Mouse (Mus musculus): ENCODE data around the gene Bpifa3. TPM values are rescaled to one million over a fixed set of nuclear protein-coding genes. Genes with fewer than 3 reads are reported as not detected.
"Not testable (repeated sequence)": the region's sequence is repeated elsewhere in the genome, so short reads cannot be mapped to it uniquely, and the experiment has no call there.

The Bpifa3 gene
- polyA plus RNA-seq, 1 experiment from 2014 or later, result not detected

GRCm38 (mm10) chr2:154169172-154169571 lies 39.0 kb downstream of the Bpifa3 start:
- WGBS, result 48% methylated on average over 3 of the region's 3 CpGs
- Histone ChIP-seq H3K27me3 (ENCODE audit: control insufficient read depth, insufficient read depth, low read length) (no peaks in the 10 kb centered on the region), H3K9ac (replicated peaks; ENCODE audit: low read depth, low read length) (no peak overlapping the region), H3K36me3 (ENCODE audit: control insufficient read depth, insufficient read depth, low read length) (no peaks in the 10 kb centered on the region), H3K4me1 (ENCODE audit: control insufficient read depth, insufficient read depth, low read length) (no peaks in the 10 kb centered on the region), H3K9me3 (ENCODE audit: control insufficient read depth, low read depth, low read length) (no peaks in the 10 kb centered on the region), H3K4me3 (ENCODE audit: low read depth, low read length) (no peak overlapping the region), H3K4me2 (replicated peaks; ENCODE audit: low read depth, low read length) (no peak overlapping the region), H3K27ac (ENCODE audit: low read length) (no peak overlapping the region)
- no peak for ATAC-seq (ENCODE audit: insufficient number of reproducible peaks, insufficient read depth, low FRiP score, low read depth)

DNA sequence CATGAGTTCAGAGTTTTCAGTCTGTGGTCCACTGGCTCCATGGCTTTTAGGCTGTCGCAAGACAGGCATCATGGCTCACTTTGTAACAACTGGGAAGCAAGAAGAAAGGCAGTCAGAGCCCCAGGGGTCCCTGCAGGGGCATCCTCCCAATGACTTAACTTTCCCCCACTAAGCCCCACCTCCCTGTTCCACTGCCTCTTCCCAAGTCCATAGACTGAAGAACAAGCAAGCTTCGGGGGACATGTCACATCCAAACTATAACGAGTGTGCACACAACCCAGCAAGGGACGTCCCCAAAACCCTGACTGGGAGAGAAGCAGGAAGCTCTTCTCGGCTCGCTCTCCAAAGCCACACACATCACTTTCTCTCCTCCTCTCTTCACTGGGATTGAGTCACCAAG lies 41.5 kb downstream of the Bpifa3 start:
- Histone ChIP-seq H3K4me1 (ENCODE audit: control insufficient read depth, insufficient read depth, low read length) (no peaks in the 10 kb centered on the region), H3K4me2 (replicated peaks; ENCODE audit: low read depth, low read length) (no peak overlapping the region), H3K9ac (replicated peaks; ENCODE audit: low read depth, low read length) (no peak overlapping the region), H3K27me3 (ENCODE audit: control insufficient read depth, insufficient read depth, low read length) (no peaks in the 10 kb centered on the region), H3K9me3 (ENCODE audit: control insufficient read depth, low read depth, low read length) (no peaks in the 10 kb centered on the region), H3K27ac (ENCODE audit: low read length) (no peak overlapping the region), H3K36me3 (ENCODE audit: control insufficient read depth, insufficient read depth, low read length) (no peaks in the 10 kb centered on the region), H3K4me3 (ENCODE audit: low read depth, low read length) (no peak overlapping the region)
- ATAC-seq (ENCODE audit: insufficient number of reproducible peaks, insufficient read depth, low FRiP score, low read depth), result no peak
- WGBS, result 79% methylated on average over 6 of the region's 6 CpGs

GRCm38 (mm10) chr2:154173313-154173712 lies 43.2 kb downstream of the Bpifa3 start:
- Histone ChIP-seq H3K27ac (ENCODE audit: low read length) (no peak overlapping the region), H3K4me3 (ENCODE audit: low read depth, low read length) (no peak overlapping the region), H3K4me2 (replicated peaks; ENCODE audit: low read depth, low read length) (no peak overlapping the region), H3K4me1 (ENCODE audit: control insufficient read depth, insufficient read depth, low read length) (no peaks in the 10 kb centered on the region), H3K9me3 (ENCODE audit: control insufficient read depth, low read depth, low read length) (no peaks in the 10 kb centered on the region), H3K27me3 (ENCODE audit: control insufficient read depth, insufficient read depth, low read length) (no peaks in the 10 kb centered on the region), H3K9ac (replicated peaks; ENCODE audit: low read depth, low read length) (no peak overlapping the region), H3K36me3 (ENCODE audit: control insufficient read depth, insufficient read depth, low read length) (no peaks in the 10 kb centered on the region)
- WGBS, result 33% methylated on average over 1 of the region's 1 CpGs
- no peak for ATAC-seq (ENCODE audit: insufficient number of reproducible peaks, insufficient read depth, low FRiP score, low read depth)

DNA sequence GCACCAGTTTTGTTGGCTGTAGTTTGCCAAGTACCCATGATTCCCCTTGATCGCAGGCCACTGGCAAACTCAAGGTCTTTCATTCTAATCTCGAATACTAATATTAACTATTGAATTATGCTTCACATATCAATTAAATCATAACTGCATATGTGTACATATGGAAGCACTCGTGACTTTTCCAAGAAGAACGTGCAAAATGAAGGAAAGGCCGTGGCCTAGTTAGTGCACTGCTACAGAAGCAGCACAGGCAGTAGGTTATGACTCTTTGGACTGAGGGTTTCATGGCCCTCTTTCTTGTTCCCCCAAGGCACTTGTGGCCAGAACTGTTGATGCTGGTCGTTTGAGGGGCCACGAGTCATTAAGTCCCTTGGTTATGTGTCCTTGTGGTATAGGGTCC lies 51.8 kb downstream of the Bpifa3 start:
- not testable (repeated sequence) for H3K9ac ChIP-seq (replicated peaks; ENCODE audit: low read depth, low read length); H3K4me2 ChIP-seq (replicated peaks; ENCODE audit: low read depth, low read length); ATAC-seq (ENCODE audit: insufficient number of reproducible peaks, insufficient read depth, low FRiP score, low read depth); H3K4me3 ChIP-seq (ENCODE audit: low read depth, low read length); H3K9me3 ChIP-seq (ENCODE audit: control insufficient read depth, low read depth, low read length); H3K27me3 ChIP-seq (ENCODE audit: control insufficient read depth, insufficient read depth, low read length); H3K36me3 ChIP-seq (ENCODE audit: control insufficient read depth, insufficient read depth, low read length); H3K27ac ChIP-seq (ENCODE audit: low read length); H3K4me1 ChIP-seq (ENCODE audit: control insufficient read depth, insufficient read depth, low read length)
- WGBS, result 81% methylated on average over 7 of the region's 7 CpGs

DNA sequence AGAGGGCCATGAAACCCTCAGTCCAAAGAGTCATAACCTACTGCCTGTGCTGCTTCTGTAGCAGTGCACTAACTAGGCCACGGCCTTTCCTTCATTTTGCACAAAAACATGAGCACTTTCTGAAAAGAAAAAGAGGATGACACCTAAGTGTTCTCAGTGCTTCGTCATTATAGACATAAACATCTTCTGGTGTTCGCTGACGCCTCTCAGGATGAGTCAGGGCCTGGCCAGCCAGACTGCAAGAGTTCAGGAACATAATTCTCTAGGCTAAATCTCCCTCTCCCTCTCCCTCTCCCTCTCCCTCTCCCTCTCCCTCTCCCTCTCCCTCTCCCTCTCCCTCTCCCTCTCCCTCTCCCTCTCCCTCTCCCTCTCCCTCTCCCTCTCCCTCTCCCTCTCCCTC lies 52.9 kb downstream of the Bpifa3 start:
- not testable (repeated sequence) for H3K4me3 ChIP-seq (ENCODE audit: low read depth, low read length); H3K4me1 ChIP-seq (ENCODE audit: control insufficient read depth, insufficient read depth, low read length); H3K4me2 ChIP-seq (replicated peaks; ENCODE audit: low read depth, low read length); H3K36me3 ChIP-seq (ENCODE audit: control insufficient read depth, insufficient read depth, low read length); H3K27ac ChIP-seq (ENCODE audit: low read length); H3K27me3 ChIP-seq (ENCODE audit: control insufficient read depth, insufficient read depth, low read length); ATAC-seq (ENCODE audit: insufficient number of reproducible peaks, insufficient read depth, low FRiP score, low read depth); H3K9ac ChIP-seq (replicated peaks; ENCODE audit: low read depth, low read length); H3K9me3 ChIP-seq (ENCODE audit: control insufficient read depth, low read depth, low read length)
- 51% methylated on average over 4 of the region's 4 CpGs for WGBS

DNA sequence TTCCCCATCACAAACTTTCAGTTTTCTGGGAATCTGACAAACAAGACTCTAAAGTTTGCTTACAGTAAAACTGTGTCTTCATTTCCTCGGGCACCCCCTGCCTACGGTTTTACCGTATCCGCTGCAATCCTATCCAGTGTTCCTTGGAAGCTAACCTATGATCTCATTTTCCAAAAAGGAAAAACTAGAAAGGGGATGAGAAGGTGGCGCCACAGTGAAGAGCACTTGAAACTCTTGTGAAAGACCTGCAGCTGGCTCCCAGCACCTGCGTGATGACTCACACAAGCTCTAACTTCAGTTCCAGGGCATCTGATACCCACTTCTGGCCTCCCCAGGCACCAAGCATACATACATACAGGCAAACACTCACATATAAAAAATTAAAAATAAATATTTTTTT lies 55.2 kb downstream of the Bpifa3 start:
- H3K36me3 ChIP-seq (ENCODE audit: control insufficient read depth, insufficient read depth, low read length), result no peaks in the 10 kb centered on the region
- H3K4me2 ChIP-seq (replicated peaks; ENCODE audit: low read depth, low read length), result no peak overlapping the region
- no peak for ATAC-seq (ENCODE audit: insufficient number of reproducible peaks, insufficient read depth, low FRiP score, low read depth)
- WGBS, result 87% methylated on average over 6 of the region's 6 CpGs
- H3K27me3 ChIP-seq (ENCODE audit: control insufficient read depth, insufficient read depth, low read length), result no peaks in the 10 kb centered on the region
- H3K9me3 ChIP-seq (ENCODE audit: control insufficient read depth, low read depth, low read length), result no peaks in the 10 kb centered on the region
- no peaks in the 10 kb centered on the region for H3K4me1 ChIP-seq (ENCODE audit: control insufficient read depth, insufficient read depth, low read length)
- no peak overlapping the region for H3K27ac ChIP-seq (ENCODE audit: low read length)
- H3K4me3 ChIP-seq (ENCODE audit: low read depth, low read length), result no peak overlapping the region
- H3K9ac ChIP-seq (replicated peaks; ENCODE audit: low read depth, low read length), result no peak overlapping the region

DNA sequence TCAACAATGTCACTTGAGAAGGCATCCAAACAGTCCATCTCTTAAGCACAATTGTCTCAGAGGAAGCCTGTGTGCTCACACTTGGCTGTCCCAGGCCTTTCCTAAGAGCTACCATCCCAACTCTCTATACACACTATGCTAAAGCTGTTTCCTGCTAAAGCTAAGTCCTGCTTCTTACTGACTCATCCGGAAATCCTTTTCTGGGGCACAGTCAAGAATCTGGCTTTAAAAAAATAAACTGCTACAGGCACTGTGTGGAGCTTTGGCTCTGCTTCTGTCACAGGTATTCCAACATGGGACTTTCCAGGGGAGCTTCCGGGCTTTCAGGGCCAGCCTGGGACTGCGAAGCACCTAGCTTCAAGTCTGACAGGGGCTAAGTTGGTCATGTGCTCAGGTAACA lies 55.6 kb downstream of the Bpifa3 start:
- Histone ChIP-seq H3K4me2 (replicated peaks; ENCODE audit: low read depth, low read length) (no peak overlapping the region), H3K27ac (ENCODE audit: low read length) (no peak overlapping the region), H3K9me3 (ENCODE audit: control insufficient read depth, low read depth, low read length) (no peaks in the 10 kb centered on the region), H3K36me3 (ENCODE audit: control insufficient read depth, insufficient read depth, low read length) (no peaks in the 10 kb centered on the region), H3K9ac (replicated peaks; ENCODE audit: low read depth, low read length) (no peak overlapping the region), H3K27me3 (ENCODE audit: control insufficient read depth, insufficient read depth, low read length) (no peaks in the 10 kb centered on the region), H3K4me1 (ENCODE audit: control insufficient read depth, insufficient read depth, low read length) (no peaks in the 10 kb centered on the region), H3K4me3 (ENCODE audit: low read depth, low read length) (no peak overlapping the region)
- 79% methylated on average over 3 of the region's 3 CpGs for WGBS
- no peak for ATAC-seq (ENCODE audit: insufficient number of reproducible peaks, insufficient read depth, low FRiP score, low read depth)

- no peak overlapping the region for H3K4me2 ChIP-seq (replicated peaks; ENCODE audit: low read depth, low read length)
- ATAC-seq (ENCODE audit: insufficient number of reproducible peaks, insufficient read depth, low FRiP score, low read depth), result no peak
Observed at GRCm38 (mm10) chr2:154187468-154187867, 57.3 kb downstream of the Bpifa3 start.

More at GRCm38 (mm10) chr2:154187468-154187867, 57.3 kb downstream of the Bpifa3 start:
- no peak overlapping the region for H3K27ac ChIP-seq (ENCODE audit: low read length)
- WGBS, result 37% methylated on average over 5 of the region's 5 CpGs
- H3K27me3 ChIP-seq (ENCODE audit: control insufficient read depth, insufficient read depth, low read length), result no peaks in the 10 kb centered on the region
- no peak overlapping the region for H3K4me3 ChIP-seq (ENCODE audit: low read depth, low read length)
- H3K36me3 ChIP-seq (ENCODE audit: control insufficient read depth, insufficient read depth, low read length), result no peaks in the 10 kb centered on the region
- no peaks in the 10 kb centered on the region for H3K4me1 ChIP-seq (ENCODE audit: control insufficient read depth, insufficient read depth, low read length)
- H3K9me3 ChIP-seq (ENCODE audit: control insufficient read depth, low read depth, low read length), result no peaks in the 10 kb centered on the region
- H3K9ac ChIP-seq (replicated peaks; ENCODE audit: low read depth, low read length), result no peak overlapping the region
